Mouse (Mus musculus) urinary bladder, postnatal 36 days (tissue): ENCODE measurements around the gene Ddx31.
A peak's percentile ranks its signal among the peaks of the same experiment; 100 is the strongest.

Experiments
- DNase-seq, 2 experiments: peaks; one replicate each; pipeline ENCODE4 v3.0.0; 2022; ENCODE audit warnings: low spot score in 2 of 2, mixed read lengths in 1 of 2

The Ddx31 gene

DNA sequence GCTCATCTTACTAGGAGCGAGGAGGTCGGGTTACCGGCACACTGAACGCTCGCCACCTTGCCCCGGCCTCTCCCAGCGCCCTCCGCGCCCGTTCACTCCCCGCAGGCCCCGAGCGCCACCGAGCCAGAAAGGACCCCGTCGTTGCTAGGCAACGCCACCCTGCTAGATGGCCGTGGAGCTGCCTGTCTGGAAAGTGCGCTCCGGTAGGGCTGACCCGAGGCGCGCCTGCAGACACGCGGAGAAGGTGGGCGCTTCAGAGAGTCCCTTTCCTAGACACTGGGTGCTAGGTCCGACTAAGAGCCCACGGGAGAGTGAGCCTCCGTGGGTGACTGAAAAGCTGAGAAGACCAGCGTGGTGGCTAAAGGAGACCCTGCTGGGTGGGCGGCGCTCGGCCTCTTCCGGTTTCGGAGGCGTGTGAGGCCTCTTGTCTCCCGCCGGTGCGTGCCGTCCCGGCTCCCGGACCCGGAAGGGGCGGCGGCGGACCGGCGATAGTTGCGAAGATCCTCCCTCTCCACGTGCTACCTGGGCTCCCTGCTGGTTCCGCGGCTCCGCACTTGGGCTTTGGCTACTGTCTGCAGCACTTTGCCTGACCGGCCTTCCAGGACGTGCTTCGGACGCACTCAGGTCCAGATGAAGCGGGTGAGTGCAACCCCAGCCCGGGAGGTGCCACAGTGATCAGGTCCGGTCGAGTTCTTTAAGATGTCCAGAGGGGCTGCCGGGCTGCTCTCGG is at the start of gene Ddx31, which contains the start of gene Gtf3c4:
TSS of gene Ddx31 (plus strand) at position 185 of the 730 bp plus-strand sequence.
TSS of gene Gtf3c4 (minus strand) at position 139 of the 730 bp plus-strand sequence.
- DNase-seq: peak; percentile 93 to 95

GRCm38 (mm10) chr2:28792931-28793610 is 47.1 kb upstream of the Ddx31 start:
- DNase-seq: peak in 1 of 2 experiments; percentile 11

DNA sequence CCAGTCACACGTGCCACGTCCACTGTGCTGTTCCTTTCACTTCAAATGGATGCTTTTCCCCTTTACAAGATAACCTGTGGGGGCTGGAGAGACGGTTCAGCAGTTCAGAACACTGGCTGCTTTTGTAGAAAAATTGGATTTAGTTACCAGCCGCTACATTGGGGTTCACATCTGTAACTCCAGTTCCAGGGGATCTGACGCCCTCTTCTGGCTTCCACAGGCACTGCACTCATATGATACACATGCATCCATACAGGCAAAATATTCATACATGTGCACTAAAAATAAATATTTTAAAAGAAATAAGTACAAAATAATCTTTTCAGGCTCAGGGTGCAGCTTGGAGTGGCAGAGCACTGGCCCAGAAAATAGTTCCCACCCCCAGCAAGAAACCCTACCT is 45.6 kb upstream of the Ddx31 start:
- no peak for DNase-seq

DNA sequence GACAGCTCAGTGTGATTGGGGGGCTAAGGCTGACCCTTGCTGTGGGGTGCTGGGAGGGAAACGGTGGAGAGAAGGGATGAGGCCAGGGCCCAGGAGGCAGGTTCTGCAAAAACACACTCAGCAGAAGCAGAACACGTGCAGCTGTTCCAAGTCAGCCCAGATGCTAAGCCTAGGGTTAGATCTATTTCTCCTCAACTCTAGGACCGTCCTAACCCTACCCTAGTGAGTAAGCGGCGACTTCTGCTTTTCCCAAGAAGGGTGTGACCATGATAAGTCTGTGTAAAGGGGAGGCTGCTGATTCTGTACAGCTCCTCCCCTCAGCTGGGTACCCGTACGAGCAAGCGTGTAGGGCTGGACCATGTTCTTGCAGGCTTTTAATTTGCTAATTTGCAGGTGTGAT is 43.9 kb upstream of the Ddx31 start:
- DNase-seq: peak in 1 of 2 experiments; percentile 2

- DNase-seq: no peak
Measured at GRCm38 (mm10) chr2:28797490-28798106, 42.6 kb upstream of the Ddx31 start.

GRCm38 (mm10) chr2:28798390-28798789 is 41.8 kb upstream of the Ddx31 start:
- DNase-seq: no peak

DNA sequence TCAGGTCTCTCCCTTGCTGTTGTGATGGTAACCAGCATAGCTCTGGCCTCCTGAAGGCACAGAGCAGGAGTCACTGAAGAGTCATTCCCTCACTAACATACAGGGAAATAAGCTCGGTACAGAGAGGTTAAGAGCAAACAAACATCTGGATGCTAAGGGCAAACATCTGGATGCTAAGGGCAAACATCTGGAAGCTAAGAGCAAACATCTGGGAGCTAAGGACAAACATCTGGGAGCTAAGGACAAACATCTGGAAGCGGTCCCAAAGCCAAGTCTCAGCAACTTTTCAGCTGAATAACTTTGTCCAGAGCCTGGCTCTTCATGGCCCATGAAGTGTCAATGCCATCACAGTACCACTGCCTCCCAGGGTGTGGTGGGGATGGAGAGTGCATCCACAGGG is 40.6 kb upstream of the Ddx31 start:
- DNase-seq: no peak

- DNase-seq: no peak
Measured at GRCm38 (mm10) chr2:28803406-28803805, 36.8 kb upstream of the Ddx31 start.

DNA sequence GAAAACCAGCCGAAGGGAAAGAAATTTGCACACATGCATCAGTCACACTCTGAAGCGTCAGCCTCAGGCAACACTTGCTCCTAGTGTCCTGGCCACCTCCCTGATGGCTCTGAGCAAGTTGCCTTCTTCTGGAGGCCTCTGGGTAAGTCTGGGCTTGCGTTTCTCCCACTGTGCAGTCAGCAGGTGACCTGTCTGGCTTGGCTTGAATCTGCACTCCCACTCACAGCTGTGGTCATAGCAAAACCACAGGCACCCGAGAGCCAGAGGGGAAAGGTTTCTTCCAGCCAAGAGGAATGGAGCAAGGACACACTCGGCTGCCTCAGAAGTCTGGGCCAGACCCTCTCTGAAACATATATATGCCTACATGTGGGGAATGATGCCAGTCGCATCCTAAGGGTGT is 31.4 kb upstream of the Ddx31 start:
- no peak for DNase-seq

DNA sequence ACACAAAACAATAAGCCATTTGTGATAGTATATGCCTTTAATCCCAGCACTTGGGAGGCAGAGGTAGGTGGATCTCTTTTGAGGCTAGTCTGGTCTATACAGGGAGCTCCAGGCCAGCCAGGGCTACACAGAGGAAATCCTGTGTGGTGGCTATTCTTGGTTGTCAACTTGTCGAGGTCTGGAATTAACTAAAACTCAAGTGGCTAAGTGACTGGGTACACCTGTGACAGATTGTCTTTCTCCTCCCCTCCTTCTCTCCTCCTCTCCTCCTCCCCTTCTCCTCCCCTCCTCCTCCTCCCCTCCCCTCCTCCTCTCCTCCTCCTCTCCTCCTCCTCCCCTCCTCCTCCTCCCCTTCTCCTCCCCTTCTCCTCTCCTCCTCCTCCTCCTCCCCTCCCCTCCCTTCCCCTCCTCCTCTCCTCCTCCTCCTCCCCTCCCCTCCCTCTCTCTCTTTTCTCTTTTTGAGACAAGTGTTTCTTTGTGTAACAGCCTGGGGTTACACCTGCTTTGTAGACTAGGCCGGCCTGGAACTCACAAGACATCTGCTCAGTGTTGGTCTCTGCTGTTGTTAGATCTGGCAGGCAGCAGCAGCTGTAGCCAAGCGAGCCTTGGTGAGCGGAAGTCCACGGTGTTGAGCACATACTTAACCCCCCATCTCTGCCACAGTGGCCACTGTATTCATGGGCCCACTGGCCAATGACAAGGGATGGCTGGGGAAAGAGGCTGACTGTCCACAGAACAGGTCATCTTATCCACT is 29.8 kb upstream of the Ddx31 start:
- no peak for DNase-seq

DNA sequence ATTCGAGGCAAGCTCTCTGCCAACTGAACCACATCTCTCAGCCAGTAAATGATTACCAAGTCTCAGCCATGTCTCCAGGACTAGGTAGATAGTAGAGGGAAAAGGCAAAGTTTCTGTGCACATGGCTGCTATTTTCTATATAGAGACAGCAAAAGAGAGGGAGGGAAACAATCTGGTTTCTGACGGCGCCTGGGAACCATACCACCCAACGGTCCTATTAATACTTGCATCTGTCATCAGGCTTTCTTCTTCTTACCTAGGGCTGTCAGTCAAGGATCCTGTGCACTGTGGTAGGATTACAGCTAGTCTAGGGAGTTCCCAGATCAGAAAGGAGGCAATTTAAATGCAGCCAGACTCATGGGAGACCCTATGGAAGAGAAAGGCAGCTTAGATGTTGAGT is 21.3 kb upstream of the Ddx31 start:
- no peak for DNase-seq

DNA sequence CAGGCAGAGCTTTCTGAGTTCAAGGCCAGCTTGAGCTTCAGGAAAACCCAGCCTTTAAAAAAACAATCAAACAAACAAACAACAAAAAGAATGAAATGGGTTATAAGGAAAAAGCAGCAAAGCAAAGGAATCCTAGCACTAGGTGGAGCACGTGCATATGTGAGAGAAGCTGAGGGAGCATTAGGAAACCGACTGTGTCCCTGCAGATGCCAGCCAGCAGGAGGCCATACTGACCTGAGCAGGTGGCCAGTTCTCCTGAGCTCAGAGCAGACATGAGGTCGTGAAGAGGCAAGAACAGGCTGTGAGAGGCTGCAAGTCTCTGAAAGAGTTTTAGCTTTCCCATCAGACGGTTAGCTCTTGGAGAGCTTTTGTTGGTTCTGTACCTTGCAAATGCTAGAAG is 10.9 kb upstream of the Ddx31 start:
- DNase-seq: peak in 1 of 2 experiments; percentile 15

- DNase-seq: no peak
Measured at GRCm38 (mm10) chr2:28836181-28836940, 3.8 kb upstream of the Ddx31 start.

GRCm38 (mm10) chr2:28839501-28840221 is 545 bp upstream of the Ddx31 start:
- DNase-seq: no peak

DNA sequence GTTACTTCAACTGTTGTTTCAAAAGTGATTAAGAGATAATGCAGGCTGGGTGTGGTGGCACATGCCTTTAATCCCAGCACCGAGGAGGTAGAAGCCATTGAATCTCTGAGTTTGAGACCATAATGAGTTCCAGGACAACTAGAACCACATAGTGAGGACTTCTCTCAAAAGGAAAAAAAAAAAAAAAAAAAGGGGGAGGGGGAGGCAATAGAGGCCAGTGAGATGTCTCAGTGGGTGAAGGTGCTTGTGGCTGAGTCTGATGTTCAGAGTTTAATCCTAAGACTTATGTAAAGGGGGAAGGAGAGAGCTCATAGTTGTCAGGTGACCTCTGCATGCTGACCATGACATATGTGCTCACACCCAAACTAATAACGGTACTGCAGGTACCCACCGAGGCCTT is 1.8 kb downstream of the Ddx31 start:
- DNase-seq: no peak

DNA sequence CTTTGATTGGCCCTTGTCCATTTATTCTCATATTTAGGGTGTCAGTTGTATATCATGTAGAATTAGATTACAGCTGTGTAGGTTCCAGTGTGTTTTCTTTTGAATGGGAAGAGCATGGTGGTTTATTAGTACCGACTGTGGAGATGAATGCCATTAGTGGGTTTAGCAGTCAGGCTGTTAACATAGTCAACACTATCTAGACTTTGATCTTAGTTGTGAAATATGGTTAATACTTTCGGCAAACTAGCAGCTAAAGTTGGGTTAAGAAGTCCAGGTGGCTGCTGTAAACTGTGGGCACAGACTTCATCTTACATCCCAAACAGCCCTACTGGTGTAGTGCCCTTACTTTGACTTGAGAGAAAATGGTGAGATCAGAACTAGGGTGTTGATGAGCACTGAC is 8.7 kb downstream of the Ddx31 start:
- no peak for DNase-seq

GRCm38 (mm10) chr2:28852594-28852993 is 12.4 kb downstream of the Ddx31 start:
- no peak for DNase-seq

GRCm38 (mm10) chr2:28855773-28856172 is 15.6 kb downstream of the Ddx31 start:
- DNase-seq: no peak

DNA sequence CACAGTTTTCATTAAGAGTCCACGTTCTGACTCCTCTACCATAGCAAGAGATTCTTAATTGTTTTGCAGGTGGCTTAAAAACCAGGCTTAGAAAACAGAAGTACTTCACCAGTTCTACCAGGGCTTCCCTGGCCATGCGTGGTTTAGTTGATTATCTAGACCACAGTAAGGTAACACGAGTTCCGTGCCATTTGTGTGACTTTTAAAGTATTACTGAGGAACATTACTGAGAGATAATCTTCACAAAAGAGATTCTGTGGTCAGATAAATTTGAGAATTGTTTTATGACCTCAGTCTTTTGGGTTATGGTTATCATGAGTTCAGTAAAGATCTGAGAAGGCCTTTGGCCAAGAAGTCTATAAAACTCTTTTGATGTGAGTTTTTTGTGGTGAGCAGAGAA is 19.1 kb downstream of the Ddx31 start:
- no peak for DNase-seq

DNA sequence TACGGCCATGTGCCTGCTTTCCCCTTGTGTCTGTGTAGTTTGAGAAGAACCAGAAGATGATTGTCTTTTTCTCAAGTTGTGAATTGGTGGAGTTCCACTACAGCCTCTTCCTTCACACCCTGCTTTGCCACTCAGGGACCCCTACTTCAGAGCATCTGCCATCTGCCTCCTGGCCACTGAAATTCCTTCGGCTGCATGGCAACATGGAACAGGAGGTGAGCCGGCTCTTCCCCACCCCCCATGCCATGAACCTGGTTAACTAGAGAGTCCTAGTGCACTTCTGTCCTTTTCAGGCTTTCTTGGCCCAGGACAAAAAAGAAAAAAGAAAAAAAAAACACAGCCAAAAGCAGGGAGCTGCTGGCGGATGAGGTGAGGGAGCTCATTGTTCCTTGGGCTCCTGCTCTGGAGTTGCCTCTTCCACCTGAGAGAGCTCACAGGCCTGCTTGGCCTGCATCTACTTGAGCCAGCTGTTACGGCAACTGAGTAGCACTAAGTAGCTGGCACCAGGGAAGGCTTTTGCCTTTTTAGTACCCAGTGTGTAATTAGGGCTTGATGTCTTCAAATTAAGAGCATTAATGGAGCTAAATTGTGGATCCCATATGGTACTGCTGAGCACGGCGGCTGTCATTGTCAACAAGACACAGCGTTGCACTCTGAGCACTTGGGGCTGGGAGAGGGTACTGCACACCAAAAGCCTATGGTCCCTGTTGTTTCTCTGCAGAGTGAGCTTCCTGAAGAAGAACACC is 20.6 kb downstream of the Ddx31 start:
- DNase-seq: no peak
